Mouse (Mus musculus) T-cell, adult 66 days (primary cell): Measurements from ENCODE around the gene Olfr1487. TPM values are rescaled to one million over a fixed set of nuclear protein-coding genes. Genes with fewer than 3 reads are reported as not detected.

ENCODE experiments used
- total RNA-seq, 2 experiments: library from RNA; stranded (reverse); gene quantifications; 3 replicates in 1 of 2; 4 replicates in 1 of 2; pipeline ENCODE4 v1.2.4; 2023

Olfr1487 gene
- total RNA-seq = not detected

GRCm38 (mm10) chr19:13617075-13617474 is at the start of gene Olfr1487:
TSS of gene Olfr1487 (plus strand) at chr19:13617375.

DNA sequence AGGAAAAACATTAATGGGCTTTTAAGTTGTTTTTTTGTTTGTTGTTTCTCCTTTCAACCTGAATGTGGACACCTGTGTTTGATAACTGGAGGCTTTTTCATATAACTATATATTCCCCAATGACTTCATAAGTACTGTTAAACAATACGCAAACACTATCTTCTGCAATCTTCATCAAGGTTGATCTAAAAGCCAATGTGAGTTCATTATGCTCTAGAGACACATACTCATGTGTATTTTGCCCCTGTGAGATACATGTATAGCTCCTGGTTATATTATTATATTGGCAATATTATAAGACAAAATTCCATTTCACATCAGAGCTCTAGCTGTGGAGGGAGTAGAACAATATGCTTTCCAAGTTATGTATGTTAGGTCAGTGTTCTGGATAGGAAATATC is 34.0 kb upstream of the Olfr1487 start, which contains the start of gene Olfr1484:
Olfr1484 (plus strand) TSS at position 301 of the 400 bp plus-strand sequence.

GRCm38 (mm10) chr19:13631321-13631720 is 14.1 kb downstream of the Olfr1487 start, which contains the start of gene Olfr1489:
TSS of gene Olfr1489 (plus strand) at chr19:13631621.

GRCm38 (mm10) chr19:13650791-13651190 is 33.6 kb downstream of the Olfr1487 start, which contains the start of gene Olfr1490:
TSS of gene Olfr1490 (plus strand) at chr19:13651091.

Other genes starting within 250 kb of the Olfr1487 start
- not detected for gene Olfr1469, start 209.5 kb upstream of the Olfr1487 start, total RNA-seq
- gene Olfr1471, start 174.0 kb upstream of the Olfr1487 start, total RNA-seq = not detected
- gene Olfr1472, start 161.3 kb upstream of the Olfr1487 start, total RNA-seq = not detected
- gene Olfr1474, start 147.8 kb upstream of the Olfr1487 start, total RNA-seq = not detected
- not detected for gene Olfr1475, start 137.2 kb upstream of the Olfr1487 start, total RNA-seq
- not detected for gene Olfr1477, start 116.8 kb upstream of the Olfr1487 start, total RNA-seq
- gene Olfr1480, start 89.5 kb upstream of the Olfr1487 start, total RNA-seq = not detected
- gene Olfr1484, start 33.9 kb upstream of the Olfr1487 start, total RNA-seq = not detected
- gene Olfr1489, start 14.2 kb downstream of the Olfr1487 start, total RNA-seq = not detected
- not detected for gene Olfr1490, start 33.7 kb downstream of the Olfr1487 start, total RNA-seq
- not detected for gene Olfr1491, start 79.9 kb downstream of the Olfr1487 start, total RNA-seq
- not detected for gene Olfr1493-ps1, start 105.9 kb downstream of the Olfr1487 start, total RNA-seq
- not detected for gene Olfr1494, start 122.4 kb downstream of the Olfr1487 start, total RNA-seq
- gene Olfr1495, start 147.2 kb downstream of the Olfr1487 start, total RNA-seq = not detected
- not detected for gene Olfr1496, start 160.5 kb downstream of the Olfr1487 start, total RNA-seq
- not detected for gene Olfr1497, start 180.8 kb downstream of the Olfr1487 start, total RNA-seq
- not detected for gene Olfr1499, start 202.1 kb downstream of the Olfr1487 start, total RNA-seq
- gene Olfr1500, start 213.1 kb downstream of the Olfr1487 start, total RNA-seq = not detected
- gene Olfr1501, start 233.3 kb downstream of the Olfr1487 start, total RNA-seq = not detected
- not detected for gene Olfr1502, start 244.4 kb downstream of the Olfr1487 start, total RNA-seq